Mouse (Mus musculus) cerebellum, adult 11-12 months (tissue): ENCODE data around the gene Srrm3.
A peak's percentile ranks its signal among the peaks of the same experiment; 100 is the strongest.

Experiments
- DNase-seq: peaks from one replicate; pipeline ENCODE4 v3.0.0; 2022

The Srrm3 gene

DNA sequence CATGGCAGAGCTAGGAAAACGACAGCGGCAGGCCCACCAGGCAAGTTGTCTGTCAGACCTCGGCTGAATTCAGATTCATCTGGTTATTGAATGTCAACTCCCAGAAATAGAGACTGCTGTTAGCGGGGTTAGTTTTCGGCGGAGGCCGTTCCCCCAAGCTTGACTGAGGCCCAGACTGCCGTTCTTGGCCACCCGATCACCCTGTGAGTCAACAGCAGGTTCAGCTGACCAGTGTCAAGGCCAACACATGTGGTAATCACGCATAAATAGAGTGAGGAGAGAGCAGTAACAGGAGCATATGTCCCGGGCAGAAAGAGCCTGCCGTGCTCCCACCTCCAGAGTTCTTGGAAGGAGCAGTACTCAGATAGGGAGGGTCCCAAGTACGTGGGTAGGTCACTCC lies 100.6 kb downstream of the Srrm3 start:
- DNase-seq: no peak

DNA sequence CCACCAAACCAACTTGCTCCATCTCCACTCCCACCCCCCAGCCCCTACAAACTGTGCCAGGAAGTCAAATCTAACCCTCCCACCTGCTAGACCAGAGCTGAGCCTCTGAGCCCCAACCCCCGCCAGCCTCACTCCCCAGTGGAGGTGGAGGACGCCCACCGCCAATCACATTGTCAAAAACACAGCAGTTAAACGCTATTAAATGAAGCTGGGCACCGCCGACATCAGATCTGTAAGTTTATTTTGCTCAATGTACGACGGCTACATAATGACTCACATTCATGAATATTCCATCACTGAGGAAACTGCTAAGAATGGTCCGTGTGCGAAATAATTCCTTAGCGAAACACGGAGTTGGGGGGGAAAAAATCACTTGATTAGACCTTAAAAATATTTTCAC lies 101.5 kb downstream of the Srrm3 start:
- no peak for DNase-seq

DNA sequence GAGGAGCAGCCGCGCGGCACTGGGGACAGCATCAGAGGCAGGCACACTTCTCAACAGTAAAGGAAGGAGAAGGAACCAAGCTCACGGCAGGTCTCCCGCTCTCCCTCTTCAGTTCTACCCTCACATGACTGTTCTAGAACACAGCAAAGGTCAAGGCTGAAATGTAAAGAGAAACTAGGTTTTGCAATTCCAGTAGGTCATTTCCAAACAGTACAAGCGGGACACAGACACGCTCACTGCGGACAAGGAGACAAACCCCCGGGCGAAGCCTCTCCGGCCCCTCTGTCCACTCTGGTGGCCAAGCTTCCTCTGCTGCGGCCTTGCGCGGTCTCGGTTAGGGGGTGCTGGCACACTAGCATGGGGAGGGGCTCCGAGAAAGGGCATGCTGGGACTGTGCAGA lies 102.3 kb downstream of the Srrm3 start:
- no peak for DNase-seq

DNA sequence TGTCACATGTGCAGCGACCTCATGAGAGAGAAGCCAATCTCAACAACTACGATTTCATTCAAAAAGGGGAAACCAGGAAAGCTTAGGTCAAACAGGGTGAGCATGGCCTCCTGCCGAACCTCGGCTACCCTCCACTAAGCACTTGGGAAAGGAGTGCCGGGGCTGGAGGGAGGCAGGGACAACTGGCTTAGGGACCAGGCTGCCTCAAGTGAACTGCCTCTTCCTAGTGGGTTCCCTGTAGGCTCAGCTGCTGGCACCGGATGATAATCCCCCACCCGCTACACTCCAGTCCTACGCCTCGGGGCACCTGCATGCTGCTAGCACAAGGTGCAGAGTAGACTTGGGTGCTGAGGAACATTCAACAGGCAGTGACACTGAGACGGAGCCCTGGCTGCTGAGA lies 103.0 kb downstream of the Srrm3 start:
- DNase-seq: no peak

DNA sequence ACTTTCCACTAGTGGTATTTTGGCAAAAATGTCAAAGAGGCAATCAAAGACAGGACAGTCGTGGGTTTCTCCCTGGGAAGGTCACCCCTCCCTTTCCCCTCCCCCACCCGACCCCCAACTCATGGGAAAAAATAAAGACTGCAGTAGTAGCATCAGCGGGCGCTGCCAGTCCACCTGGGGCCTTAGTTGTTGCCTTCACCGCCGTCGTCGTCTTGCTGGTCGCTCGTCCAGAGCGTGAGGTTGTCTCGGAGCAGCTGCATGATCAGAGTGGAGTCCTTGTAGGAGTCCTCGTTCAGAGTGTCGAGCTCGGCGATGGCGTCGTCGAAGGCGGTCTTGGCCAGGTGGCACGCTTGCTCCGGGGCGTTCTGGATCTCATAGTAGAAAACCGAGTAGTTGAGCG lies 104.1 kb downstream of the Srrm3 start:
- no peak for DNase-seq

DNA sequence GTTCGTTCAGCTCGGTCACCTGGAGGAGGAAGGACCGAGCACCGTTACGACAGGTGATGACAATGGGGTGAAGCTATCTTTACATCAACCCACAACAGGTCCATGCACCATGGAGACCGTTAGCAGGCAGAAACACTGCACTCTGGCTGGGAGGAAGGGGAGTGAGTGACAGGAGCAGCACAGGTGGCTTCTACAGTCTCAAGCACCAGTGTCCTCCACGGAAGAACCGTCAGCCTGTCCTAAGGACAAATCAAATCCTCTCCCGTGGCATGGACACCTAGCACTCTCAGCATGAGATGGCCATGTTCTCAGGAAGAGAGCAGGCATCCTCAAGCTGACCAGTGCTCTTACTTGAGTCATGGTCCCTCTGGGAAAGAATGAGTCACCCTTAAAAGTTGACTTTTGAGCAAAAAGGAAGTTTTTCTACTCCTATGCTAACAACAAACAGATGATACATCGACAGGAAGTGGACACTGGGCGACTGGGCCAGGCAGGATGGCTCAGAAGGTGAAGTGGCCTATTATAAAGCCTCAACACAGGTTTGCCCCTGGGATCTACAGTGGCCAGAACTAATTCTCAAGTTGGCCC lies 105.0 kb downstream of the Srrm3 start:
- DNase-seq: no peak

DNA sequence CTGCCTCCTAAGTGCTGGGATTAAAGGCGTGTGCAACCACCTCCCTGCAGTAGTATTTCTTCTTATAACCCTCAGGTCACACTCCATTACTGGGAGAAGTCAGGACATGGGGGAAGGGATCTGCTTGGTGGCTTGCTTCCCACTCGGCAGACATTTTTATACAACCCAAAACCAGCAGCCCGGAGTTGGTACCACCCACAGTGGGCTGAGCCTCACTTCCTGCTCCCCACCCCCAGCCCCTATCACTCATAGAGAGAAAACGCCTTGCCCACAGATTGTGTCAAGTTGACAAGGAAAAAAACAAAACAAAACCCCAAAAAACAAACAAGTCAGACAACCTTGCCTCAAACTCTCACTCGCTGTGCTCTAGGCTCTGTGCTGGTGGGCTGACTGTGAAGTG lies 106.5 kb downstream of the Srrm3 start:
- no peak for DNase-seq

DNA sequence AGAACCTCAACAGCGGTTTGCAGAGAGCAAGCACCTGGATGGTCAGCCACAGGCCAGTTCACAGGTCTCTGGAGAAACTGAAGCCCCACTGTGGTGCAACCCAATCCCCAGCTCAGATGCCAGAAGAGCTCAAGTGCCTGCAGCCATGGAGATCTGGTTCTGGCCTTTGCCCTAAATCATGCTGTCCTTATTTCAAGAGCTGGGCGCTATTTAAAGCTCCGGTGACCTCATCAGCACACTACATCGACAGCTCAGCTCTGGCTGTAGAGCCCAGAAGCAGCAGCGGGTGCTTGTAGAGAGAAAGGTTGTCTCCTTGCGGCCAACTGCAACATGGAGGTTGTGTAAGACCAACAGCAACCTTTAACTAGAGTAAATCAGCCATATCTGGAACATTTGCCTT lies 107.5 kb downstream of the Srrm3 start:
- DNase-seq: peak; percentile 72

DNA sequence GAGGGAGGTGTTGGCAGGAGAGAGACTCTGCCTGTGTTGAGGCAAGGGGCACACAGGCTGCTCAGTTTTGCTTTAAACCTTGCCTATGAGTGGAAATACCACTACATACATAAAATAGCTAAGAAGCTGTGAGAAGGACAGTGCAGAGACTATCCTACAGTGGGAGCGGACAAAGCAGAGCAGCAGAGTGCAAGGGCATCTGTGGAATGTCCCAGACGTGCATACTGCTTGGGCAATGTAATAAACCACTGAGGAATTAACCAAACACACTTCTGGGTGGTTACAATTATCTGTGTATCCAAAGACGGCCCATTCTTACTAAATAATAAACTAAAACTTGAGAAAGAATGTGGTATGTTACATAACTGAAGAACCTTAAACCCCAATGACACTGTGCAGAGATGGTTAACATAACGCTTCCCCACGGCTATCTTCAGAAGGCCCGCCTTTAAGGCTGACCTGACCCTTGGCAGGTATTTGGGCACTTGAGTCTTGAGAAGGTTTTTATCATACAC lies 109.4 kb downstream of the Srrm3 start:
- no peak for DNase-seq

DNA sequence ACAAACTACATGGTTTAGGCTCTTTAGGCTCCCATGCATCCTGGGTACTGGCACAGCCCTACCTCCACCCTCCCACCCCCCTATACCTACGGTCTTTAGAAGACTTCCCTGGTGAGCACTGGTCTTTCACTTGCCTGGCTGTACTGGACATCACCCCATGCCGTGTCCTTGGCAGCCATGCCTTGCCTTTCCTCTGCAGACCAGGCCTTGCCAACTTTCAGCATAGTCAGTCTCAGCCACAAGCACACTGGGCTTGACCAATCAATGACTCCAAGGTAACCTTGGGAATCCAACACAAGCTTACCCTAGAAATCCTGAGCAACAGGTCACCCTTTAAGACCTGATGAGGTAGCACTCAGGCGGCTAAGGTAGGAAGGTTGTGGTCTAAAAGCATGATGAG lies 109.9 kb downstream of the Srrm3 start:
- DNase-seq: peak; percentile 85

DNA sequence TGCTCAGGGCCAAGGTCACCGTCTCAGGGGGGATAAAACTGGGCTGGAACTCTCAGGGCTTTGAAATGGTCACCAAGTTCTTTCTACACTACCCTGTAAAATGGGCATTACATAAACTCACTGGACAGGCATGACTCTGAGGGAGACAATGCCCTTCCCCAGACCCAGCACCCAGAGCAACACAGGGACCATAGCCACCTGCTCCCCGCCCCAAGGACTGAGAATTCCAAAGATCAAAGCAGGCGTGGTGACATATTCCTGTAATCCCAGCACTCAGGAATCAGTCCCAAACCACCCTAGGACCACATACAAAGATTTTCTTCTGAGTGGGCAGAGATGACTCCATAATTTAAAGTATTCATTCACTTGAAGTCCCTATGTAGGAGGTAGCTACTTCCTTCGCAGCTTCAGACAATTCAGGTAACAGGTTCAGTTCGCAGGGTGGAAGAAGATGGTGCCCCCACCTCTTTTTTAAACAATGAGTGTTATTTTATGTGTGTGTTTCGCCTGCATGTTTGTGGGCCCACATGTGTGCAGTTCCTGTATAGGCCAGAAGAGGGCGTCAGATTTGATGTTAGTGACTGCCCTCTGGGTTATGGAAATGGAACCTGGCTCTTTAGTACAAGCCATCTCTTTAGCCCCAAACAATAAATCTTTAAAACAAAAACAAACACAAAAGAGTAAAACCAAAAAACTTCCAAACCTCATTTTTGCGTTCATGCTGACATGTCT lies 110.8 kb downstream of the Srrm3 start:
- DNase-seq: no peak

DNA sequence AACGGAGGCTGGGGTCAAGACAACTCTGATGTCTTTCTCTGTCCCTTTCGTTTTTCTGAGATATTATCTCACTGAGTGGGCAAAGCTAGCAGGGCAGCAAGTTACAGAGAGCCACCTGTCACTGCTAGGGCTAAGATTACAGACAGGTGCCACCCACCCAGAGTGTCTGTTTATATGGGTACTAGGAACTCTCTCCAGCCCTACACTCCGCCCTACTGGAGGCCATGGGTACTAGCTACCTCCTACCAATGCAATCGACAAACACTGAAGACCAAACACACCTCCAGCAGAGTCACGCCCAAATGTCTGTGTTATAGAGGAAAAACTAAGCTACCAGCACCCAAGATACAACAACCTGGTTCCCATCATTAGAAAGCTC lies 111.4 kb downstream of the Srrm3 start:
- no peak for DNase-seq

DNA sequence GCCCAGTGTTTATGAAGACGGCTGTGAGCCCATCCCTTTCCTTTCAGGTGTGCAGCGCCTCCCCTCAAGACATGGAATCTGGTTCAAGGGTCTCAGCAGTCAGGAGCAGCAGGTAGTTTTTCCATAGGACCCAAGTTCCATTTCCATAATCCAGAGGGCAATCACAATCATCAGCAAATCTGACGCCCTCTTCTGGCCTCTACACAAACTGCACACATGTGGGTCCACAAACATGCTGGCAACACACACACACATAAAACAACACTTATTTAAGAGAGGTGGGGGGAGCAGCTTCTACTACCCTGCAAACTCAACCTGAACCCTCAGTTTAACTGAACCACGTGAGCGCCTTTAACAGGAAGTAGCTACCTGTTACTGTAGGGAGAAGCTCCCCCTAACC lies 111.9 kb downstream of the Srrm3 start:
- DNase-seq: no peak

DNA sequence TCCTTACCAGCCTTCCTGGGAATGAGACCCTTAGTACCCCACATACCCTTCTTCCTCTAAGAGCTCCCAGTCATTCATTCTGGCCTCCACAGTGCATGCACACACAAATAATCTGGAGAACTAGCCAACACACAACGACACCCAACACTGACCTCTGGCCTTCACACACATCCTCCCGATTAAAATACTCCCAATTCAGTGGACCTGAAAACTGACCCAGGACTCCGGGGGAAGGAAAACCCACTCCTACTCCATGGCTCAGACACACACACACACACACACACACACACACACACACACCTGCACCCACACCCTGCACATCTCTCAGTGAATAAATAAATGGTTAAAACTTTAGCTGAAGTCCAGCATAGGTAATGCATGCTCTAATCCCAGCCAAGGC lies 113.2 kb downstream of the Srrm3 start:
- no peak for DNase-seq

DNA sequence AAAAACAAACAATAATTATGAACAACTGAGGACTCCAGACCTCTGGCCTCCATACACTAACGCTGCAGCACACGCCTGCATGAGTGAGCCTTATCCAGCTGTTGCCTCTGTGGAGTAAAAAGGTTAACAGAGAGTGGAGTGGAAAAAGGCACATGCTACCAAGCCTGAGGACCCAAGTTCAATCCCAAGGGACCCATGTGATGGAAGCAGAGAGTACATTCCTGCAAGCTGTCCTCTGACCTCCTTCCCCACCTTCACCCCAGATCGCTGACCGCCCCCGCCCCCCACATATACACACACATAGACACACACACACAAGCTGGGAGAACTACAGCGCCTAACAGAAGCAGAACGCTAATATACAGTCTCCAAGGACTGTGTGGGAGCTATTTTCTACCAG lies 117.2 kb downstream of the Srrm3 start:
- no peak for DNase-seq
